Mouse (Mus musculus): ENCODE measurements around the gene St6galnac1. TPM values are rescaled to one million over a fixed set of nuclear protein-coding genes. Genes with fewer than 3 reads are reported as not detected.

The St6galnac1 gene
- polyA plus RNA-seq (2015; fragmentation: Illumina TruSeq; extraction: RNeasy Lipid Tissue Mini Kit (QIAGEN cat#74804); ENCODE audit: low read depth, low replicate concordance), result not detected

GRCm38 (mm10) chr11:116775407-116775806, at the start of gene St6galnac1:
TSS of gene St6galnac1 (minus strand) at chr11:116775507.

Other genes starting within 250 kb of the St6galnac1 start
- 4.9 TPM for gene Sphk1, start 244.6 kb downstream of the St6galnac1 start, polyA plus RNA-seq (2015; fragmentation: Illumina TruSeq; extraction: RNeasy Lipid Tissue Mini Kit (QIAGEN cat#74804); ENCODE audit: low read depth, low replicate concordance)
- 71.5 TPM for gene Ube2o, start 194.1 kb downstream of the St6galnac1 start, polyA plus RNA-seq (2015; fragmentation: Illumina TruSeq; extraction: RNeasy Lipid Tissue Mini Kit (QIAGEN cat#74804); ENCODE audit: low read depth, low replicate concordance)
- gene Aanat, start 189.1 kb downstream of the St6galnac1 start, polyA plus RNA-seq (2015; fragmentation: Illumina TruSeq; extraction: RNeasy Lipid Tissue Mini Kit (QIAGEN cat#74804); ENCODE audit: low read depth, low replicate concordance), result not detected
- 1.3 TPM for gene Rhbdf2, start 148.5 kb downstream of the St6galnac1 start, polyA plus RNA-seq (2015; fragmentation: Illumina TruSeq; extraction: RNeasy Lipid Tissue Mini Kit (QIAGEN cat#74804); ENCODE audit: low read depth, low replicate concordance)
- 8.3 TPM for gene Prcd, start 122.0 kb downstream of the St6galnac1 start, polyA plus RNA-seq (2015; fragmentation: Illumina TruSeq; extraction: RNeasy Lipid Tissue Mini Kit (QIAGEN cat#74804); ENCODE audit: low read depth, low replicate concordance)
- 52.6 TPM for gene Cygb, start 121.2 kb downstream of the St6galnac1 start, polyA plus RNA-seq (2015; fragmentation: Illumina TruSeq; extraction: RNeasy Lipid Tissue Mini Kit (QIAGEN cat#74804); ENCODE audit: low read depth, low replicate concordance)
- gene Mxra7, start 52.5 kb upstream of the St6galnac1 start, polyA plus RNA-seq (2015; fragmentation: Illumina TruSeq; extraction: RNeasy Lipid Tissue Mini Kit (QIAGEN cat#74804); ENCODE audit: low read depth, low replicate concordance), result 18.0 TPM
- 39.7 TPM for gene Mettl23, start 67.8 kb upstream of the St6galnac1 start, polyA plus RNA-seq (2015; fragmentation: Illumina TruSeq; extraction: RNeasy Lipid Tissue Mini Kit (QIAGEN cat#74804); ENCODE audit: low read depth, low replicate concordance)
- gene Jmjd6, start 67.9 kb upstream of the St6galnac1 start, polyA plus RNA-seq (2015; fragmentation: Illumina TruSeq; extraction: RNeasy Lipid Tissue Mini Kit (QIAGEN cat#74804); ENCODE audit: low read depth, low replicate concordance), result 31.1 TPM
- 33.6 TPM for gene Mfsd11, start 76.9 kb upstream of the St6galnac1 start, polyA plus RNA-seq (2015; fragmentation: Illumina TruSeq; extraction: RNeasy Lipid Tissue Mini Kit (QIAGEN cat#74804); ENCODE audit: low read depth, low replicate concordance)
- gene Srsf2, start 77.6 kb upstream of the St6galnac1 start, polyA plus RNA-seq (2015; fragmentation: Illumina TruSeq; extraction: RNeasy Lipid Tissue Mini Kit (QIAGEN cat#74804); ENCODE audit: low read depth, low replicate concordance), result 166 TPM
- 45.9 TPM for gene Mgat5b, start 143.4 kb upstream of the St6galnac1 start, polyA plus RNA-seq (2015; fragmentation: Illumina TruSeq; extraction: RNeasy Lipid Tissue Mini Kit (QIAGEN cat#74804); ENCODE audit: low read depth, low replicate concordance)